Mouse (Mus musculus) neural tube, embryonic 14.5 days (tissue): Measurements from ENCODE around the gene Fcmr. TPM values are rescaled to one million over a fixed set of nuclear protein-coding genes. Genes with fewer than 3 reads are reported as not detected.

Experiments used
- ATAC-seq: fragments of 200-750 bp; cut with Nextera tagmentation; 2 replicates; pipeline ENCODE4 v1.8.0; 2017; ENCODE audit warnings: low read depth, mild to moderate bottlenecking, moderate TSS enrichment, moderate library complexity
- H3K27ac ChIP-seq: fragments of 300-500 bp; sonication (generic); 2 replicates; pipeline ENCODE4 v1.5.1; 2014; ENCODE audit warnings: low read depth, mild to moderate bottlenecking, control low read depth, low read length, moderate library complexity, mixed read lengths
- H3K27me3 ChIP-seq: fragments of 300-500 bp; sonication (generic); 2 replicates; pipeline ENCODE4 v1.6.1; 2014; ENCODE audit warnings: low read length; ENCODE audit not compliant: control insufficient read depth, insufficient read depth
- H3K36me3 ChIP-seq: fragments of 300-500 bp; sonication (generic); 2 replicates; pipeline ENCODE4 v1.6.1; 2014; ENCODE audit warnings: low read length, mixed read lengths; ENCODE audit not compliant: control insufficient read depth, insufficient read depth
- H3K4me1 ChIP-seq: fragments of 300-500 bp; sonication (generic); 2 replicates; pipeline ENCODE4 v1.6.1; 2014; ENCODE audit warnings: low read length; ENCODE audit not compliant: control insufficient read depth, insufficient read depth
- H3K4me2 ChIP-seq: fragments of 300-500 bp; sonication (generic); 2 replicates; pipeline ENCODE4 v1.6.1; 2014; ENCODE audit warnings: mild to moderate bottlenecking, low read depth, low read length, control low read depth
- H3K4me3 ChIP-seq: fragments of 300-500 bp; sonication (generic); 2 replicates; pipeline ENCODE4 v1.5.1; 2014; ENCODE audit warnings: low read depth, low read length, control low read depth, mixed read lengths
- H3K9ac ChIP-seq: fragments of 300-500 bp; sonication (generic); replicated peaks from 2 replicates; pipeline ENCODE4 v1.6.1; 2014; ENCODE audit warnings: low read depth, mild to moderate bottlenecking, control low read depth, low read length, mixed read lengths
- H3K9me3 ChIP-seq: fragments of 300-500 bp; sonication (generic); 2 replicates; pipeline ENCODE4 v1.6.1; 2016; ENCODE audit warnings: low read length; ENCODE audit not compliant: control insufficient read depth
- WGBS: fragments of 180-500 bp; shearing (Covaris S2); extraction: QIAGEN DNeasy Blood & Tissue Kit; methylation state at CpG from one replicate; pipeline ENCODE4 v1.1.7; 2014; 5-methylcytosine and 5-hydroxymethylcytosine counted together
- polyA plus RNA-seq: library from polyadenylated mRNA; unstranded; fragments of >200 nt; fragmentation: Nextera tagmentation; extraction: Ambion mirVana; gene quantifications from 2 replicates; pipeline ENCODE4 v1.2.1, GENCODE M21; 2014

Fcmr gene
- polyA plus RNA-seq, 1 experiment from 2014 or later: 1.7 TPM

DNA sequence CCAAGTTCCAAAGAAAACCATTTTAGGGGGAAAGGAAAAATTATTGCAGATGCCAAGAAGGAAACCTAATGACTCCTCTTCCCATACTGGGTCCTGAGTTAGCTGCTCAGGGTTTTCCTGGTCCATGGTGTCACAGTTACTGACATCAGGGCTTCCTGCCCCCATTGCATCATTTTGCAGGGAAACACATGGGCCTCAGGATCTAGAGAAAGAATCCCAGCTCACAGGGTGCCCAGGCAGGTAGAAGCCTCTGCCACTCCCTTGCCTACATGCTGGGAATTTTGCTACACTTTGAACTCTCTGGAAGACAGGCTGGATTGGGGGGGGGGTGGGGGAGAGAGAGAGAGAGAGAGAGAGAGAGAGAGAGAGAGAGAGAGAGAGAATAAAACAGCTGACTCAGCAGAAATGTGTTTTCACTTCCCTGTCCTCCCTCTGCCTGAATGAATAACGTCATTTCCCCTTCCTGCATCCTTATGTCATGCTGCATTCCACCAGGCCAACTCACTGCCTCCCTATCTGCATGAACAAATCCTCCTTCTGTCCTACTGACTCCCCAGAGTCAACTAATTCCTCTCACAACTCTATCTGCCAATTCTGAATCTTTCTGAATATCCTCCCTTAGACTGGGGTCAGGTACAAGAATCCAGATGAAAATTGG lies 53.0 kb downstream of the Fcmr start:
- Histone ChIP-seq H3K36me3 (no peaks in the 10 kb centered on the region), H3K4me2 (no peak overlapping the region), H3K9me3 (no peaks in the 10 kb centered on the region), H3K27ac (no peak overlapping the region), H3K4me3 (no peak overlapping the region), H3K9ac (no peak overlapping the region), H3K4me1 (no peaks in the 10 kb centered on the region), H3K27me3 (no peaks in the 10 kb centered on the region)
- ATAC-seq: no peak
- WGBS: 33% methylated on average over 1 of the region's 1 CpGs

DNA sequence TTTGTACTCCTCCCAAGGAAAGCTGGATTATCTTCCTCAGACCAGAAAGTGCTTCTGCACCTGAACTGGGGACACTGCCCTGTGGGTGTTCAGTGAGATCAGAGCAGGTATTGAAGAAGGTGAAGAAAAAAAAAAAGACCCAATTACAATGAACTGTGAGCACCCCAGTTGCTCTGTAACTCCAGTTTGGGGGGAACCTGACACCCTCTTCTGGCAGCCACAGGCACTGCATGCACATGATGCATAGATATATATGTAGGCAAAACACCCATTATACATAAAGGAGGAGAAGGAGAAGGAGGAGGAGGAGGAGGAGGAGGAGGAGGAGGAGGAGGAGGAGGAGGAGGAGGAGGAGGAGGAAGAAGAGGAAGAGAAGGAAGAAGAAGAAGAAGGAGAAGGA lies 61.0 kb downstream of the Fcmr start:
- Histone ChIP-seq H3K4me1 (no peaks in the 10 kb centered on the region), H3K4me3 (no peak overlapping the region), H3K27ac (no peak overlapping the region), H3K27me3 (no peaks in the 10 kb centered on the region), H3K9me3 (no peaks in the 10 kb centered on the region), H3K36me3 (no peaks in the 10 kb centered on the region), H3K9ac (no peak overlapping the region), H3K4me2 (no peak overlapping the region)
- no peak for ATAC-seq

Other genes starting within 250 kb of the Fcmr start
- gene Zp3r, start 236.0 kb upstream of the Fcmr start, polyA plus RNA-seq: not detected in 2 replicates
- not detected in 2 replicates for gene C4bp, start 204.0 kb upstream of the Fcmr start, polyA plus RNA-seq
- gene Gm29427, start 149.9 kb upstream of the Fcmr start, polyA plus RNA-seq: not detected in 2 replicates
- 16.2 and 18.4 TPM in 2 replicates for gene Yod1, start 148.3 kb upstream of the Fcmr start, polyA plus RNA-seq
- gene Pfkfb2, start 136.4 kb upstream of the Fcmr start, polyA plus RNA-seq: 24.3 and 25.6 TPM in 2 replicates
- 0.61 and 0.90 TPM in 2 replicates for gene AA986860, start 133.7 kb upstream of the Fcmr start, polyA plus RNA-seq
- gene Fcamr, start 64.8 kb upstream of the Fcmr start, polyA plus RNA-seq: not detected in 2 replicates
- not detected in 2 replicates for gene Pigr, start 39.0 kb upstream of the Fcmr start, polyA plus RNA-seq
- gene Il24, start 21.8 kb downstream of the Fcmr start, polyA plus RNA-seq: not detected in 2 replicates
- not detected in 2 replicates for gene Il20, start 45.8 kb downstream of the Fcmr start, polyA plus RNA-seq
- gene Il19, start 74.4 kb downstream of the Fcmr start, polyA plus RNA-seq: not detected in 2 replicates
- gene Il10, start 154.2 kb downstream of the Fcmr start, polyA plus RNA-seq: not detected in 2 replicates
- gene Mapkapk2, start 232.2 kb downstream of the Fcmr start, polyA plus RNA-seq: 15.8 and 16.1 TPM in 2 replicates